Comparison of ENCODE assay signal across 19 mouse cellular contexts in genomic region chr12:103445060-103445459, GRCm38 (mm10). TPM values are rescaled to one million over a fixed set of nuclear protein-coding genes. Genes with fewer than 3 reads are reported as not detected.
"Had no signal": no experiment of that assay in that cellular context is flagged by ENCODE, and none has a peak within 500 bp of the region (broad histone marks: within the 10 kb centered on the region; RNA-seq: fewer than 3 reads in every experiment).

No protein-coding gene starts in this region.

- H3K4me2 ChIP-seq: lung, embryonic 14.5 days; midbrain, embryonic 12.5 days; neural tube, embryonic 12.5 days; stomach, embryonic 15.5 days had no signal

- DNase-seq: lung, embryonic 14.5 days; lung, postnatal 10 days; lung, postnatal 4 days; midbrain, embryonic 14.5 days; right cerebral cortex, postnatal 14 days; thymus, adult 2 months; thymus, postnatal 36 days had no signal

- H3K9ac ChIP-seq: lung, embryonic 14.5 days; midbrain, embryonic 12.5 days; neural tube, embryonic 12.5 days; stomach, embryonic 15.5 days had no signal

- H3K4me1 ChIP-seq: midbrain, embryonic 12.5 days; neural tube, embryonic 12.5 days; stomach, embryonic 15.5 days had no signal

- H3K27me3 ChIP-seq: midbrain, embryonic 12.5 days; neural tube, embryonic 12.5 days; stomach, embryonic 15.5 days had no signal

- H3K4me3 ChIP-seq: midbrain, embryonic 10.5 days; midbrain, embryonic 12.5 days; neural tube, embryonic 12.5 days; stomach, embryonic 15.5 days had no signal

- H3K27ac ChIP-seq: midbrain, embryonic 10.5 days; midbrain, embryonic 12.5 days; neural tube, embryonic 12.5 days; stomach, embryonic 15.5 days; stomach, postnatal 0 days had no signal

- H3K36me3 ChIP-seq: midbrain, embryonic 10.5 days; midbrain, embryonic 12.5 days; neural tube, embryonic 12.5 days; stomach, embryonic 15.5 days had no signal

- H3K9me3 ChIP-seq: midbrain, embryonic 10.5 days; midbrain, embryonic 12.5 days; neural tube, embryonic 12.5 days; stomach, embryonic 15.5 days had no signal

- ATAC-seq: midbrain, embryonic 16.5 days had no signal

RNA-seq across cellular contexts. Expression of gene Ifi27l2a, which starts 1.6 kb away (rescaled TPM):
- polyA plus RNA-seq: neural tube, embryonic 14.5 days had no signal

RNA-seq across cellular contexts. Expression of gene Ifi27l2b, which starts 12.0 kb away (rescaled TPM):
- total RNA-seq: megakaryocyte, adult 5-6 weeks; megakaryocyte-erythroid progenitor cell, adult 5-6 weeks; neutrophil, adult 5-6 weeks had no signal
- polyA plus RNA-seq: lung, embryonic 14.5 days; lung, embryonic 16.5 days; midbrain, embryonic 10.5 days; midbrain, embryonic 12.5 days; midbrain, embryonic 14.5 days; midbrain, embryonic 16.5 days; neural tube, embryonic 12.5 days; neural tube, embryonic 14.5 days; testis, adult 2 months had no signal
